Mouse (Mus musculus) heart, postnatal 0 days (tissue): ENCODE results near the gene Apoc4.

Experiments used
- CTCF ChIP-seq: IDR thresholded peaks from 2 replicates; pipeline ENCODE4 v1.5.1; 2016; ENCODE audit warnings: antibody characterized with exemption, control low read depth, low read depth
- EP300 ChIP-seq: IDR thresholded peaks from 2 replicates; pipeline ENCODE4 v1.6.1; 2016; ENCODE audit warnings: antibody characterized with exemption, low read depth

GRCm38 (mm10) chr7:19713598-19713997 lies 32.3 kb upstream of the Apoc4 start:
- TF ChIP-seq EP300 (no peak), CTCF (no peak)
